Mouse (Mus musculus) layer of hippocampus, postnatal 14 days (tissue): ENCODE data around the gene Hist1h2an. TPM values are rescaled to one million over a fixed set of nuclear protein-coding genes. Genes with fewer than 3 reads are reported as not detected.

ENCODE experiments used
- DNase-seq, 2 experiments: peaks; one replicate each; pipeline ENCODE4 v3.0.0; 2021 to 2022; ENCODE audit warnings: low spot score in 2 of 2, mixed read lengths in 1 of 2
- microRNA-seq, 2 experiments: library from miRNA; unstranded; fragments of <30 nt; microRNA quantifications; one replicate each; pipeline ENCODE4 v1.2.0; 2021
- total RNA-seq, 2 experiments: library from RNA; stranded (reverse); gene quantifications; 2 replicates each; pipeline ENCODE4 v1.2.3; 2021

Gene Hist1h2an
- total RNA-seq, 2 experiments from 2014 or later, result 1.7 to 1.8 TPM

- DNase-seq, result no peak
These were observed 42.0 kb downstream of the Hist1h2an start for GRCm38 (mm10) chr13:21745006-21745405.

Small RNA genes lying within 50 kb of the gene (microRNA-seq; reads per million reads assigned to microRNA genes)
- 0 reads per million in 2 experiments for gene Gm19658
- 0 reads per million in 2 experiments for gene Gm44346
- 0 reads per million in 2 experiments for gene Gm44454
- gene Gm44466, result 0 reads per million in 2 experiments

Other genes starting within 250 kb of the Hist1h2an start
- gene Olfr1366, start 244.4 kb downstream of the Hist1h2an start, total RNA-seq, result not detected
- not detected for gene Olfr1535, start 227.3 kb downstream of the Hist1h2an start, total RNA-seq
- gene Olfr1364, start 205.5 kb downstream of the Hist1h2an start, total RNA-seq, result not detected
- gene Olfr1362, start 173.2 kb downstream of the Hist1h2an start, total RNA-seq, result not detected
- not detected for gene Olfr11, start 144.7 kb downstream of the Hist1h2an start, total RNA-seq
- not detected for gene Olfr1361, start 123.8 kb downstream of the Hist1h2an start, total RNA-seq
- gene Olfr1360, start 109.8 kb downstream of the Hist1h2an start, total RNA-seq, result not detected
- not detected for gene Olfr1359, start 89.1 kb downstream of the Hist1h2an start, total RNA-seq
- gene Hist1h2bl, start 71.1 kb downstream of the Hist1h2an start, total RNA-seq, result 10 to 100 TPM; 31.7 to 51.2 TPM
- gene Hist1h2ai, start 70.8 kb downstream of the Hist1h2an start, total RNA-seq, result 10 to 100 TPM; 17.4 to 55.0 TPM
- gene Hist1h3h, start 69.6 kb downstream of the Hist1h2an start, total RNA-seq, result 10 to 100 TPM; 68.2 to 84.2 TPM
- 10 to 100 TPM in 1 of 2 experiments, 1 to 10 TPM in 1; 8.6 to 12.7 TPM for gene Hist1h2bm, start 65.2 kb downstream of the Hist1h2an start, total RNA-seq
- gene Hist1h4j, start 52.2 kb downstream of the Hist1h2an start, total RNA-seq, result 10 to 100 TPM; 14.3 to 15.3 TPM
- 100 to 1,000 TPM; 229 to 266 TPM for gene Hist1h4k, start 36.7 kb downstream of the Hist1h2an start, total RNA-seq
- 10 to 100 TPM; 17.1 to 19.9 TPM for gene Hist1h2ak, start 33.4 kb downstream of the Hist1h2an start, total RNA-seq
- gene Hist1h2bn, start 33.1 kb downstream of the Hist1h2an start, total RNA-seq, result 10 to 100 TPM; 18.8 to 20.0 TPM
- 10 to 100 TPM; 10.5 to 20.6 TPM for gene Hist1h1b, start 6.6 kb downstream of the Hist1h2an start, total RNA-seq
- gene Hist1h3i, start 3.8 kb downstream of the Hist1h2an start, total RNA-seq, result 10 to 100 TPM; 59.5 to 93.2 TPM
- 10 to 100 TPM; 12.3 to 16.4 TPM for gene Hist1h2bp, start 243 bp upstream of the Hist1h2an start, total RNA-seq
- 10 to 100 TPM; 47.8 to 64.2 TPM for gene Hist1h2bq, start 23.0 kb upstream of the Hist1h2an start, total RNA-seq
- gene Hist1h2ao, start 23.2 kb upstream of the Hist1h2an start, total RNA-seq, result 10 to 100 TPM; 28.2 to 31.2 TPM
- gene Hist1h4m, start 24.5 kb upstream of the Hist1h2an start, total RNA-seq, result 100 to 1,000 TPM; 159 to 222 TPM
- gene Hist1h4n, start 45.0 kb upstream of the Hist1h2an start, total RNA-seq, result 10 to 100 TPM; 30.8 to 35.7 TPM
- gene Hist1h2ap, start 46.3 kb upstream of the Hist1h2an start, total RNA-seq, result 10 to 100 TPM; 20.7 to 37.1 TPM
- 10 to 100 TPM; 48.0 to 64.3 TPM for gene Hist1h2br, start 46.5 kb upstream of the Hist1h2an start, total RNA-seq
- 1 to 10 TPM; 3.4 to 3.8 TPM for gene Zfp184, start 157.9 kb upstream of the Hist1h2an start, total RNA-seq
- gene Pom121l2, start 194.0 kb upstream of the Hist1h2an start, total RNA-seq, result under 1 TPM in 1 of 2 experiments, not detected in 1; 0.19 TPM
- gene Prss16, start 222.5 kb upstream of the Hist1h2an start, total RNA-seq, result under 1 TPM in 1 of 2 experiments, not detected in 1; 0.46 TPM
- gene Hist1h2ah, start 248.3 kb upstream of the Hist1h2an start, total RNA-seq, result 10 to 100 TPM; 60.0 to 62.5 TPM
- gene Hist1h2bk, start 248.7 kb upstream of the Hist1h2an start, total RNA-seq, result 10 to 100 TPM; 22.2 to 42.1 TPM